Mouse (Mus musculus): ENCODE measurements around the gene Gatd1. TPM values are rescaled to one million over a fixed set of nuclear protein-coding genes. Genes with fewer than 3 reads are reported as not detected.
"Not testable (repeated sequence)": the region's sequence is repeated elsewhere in the genome, so short reads cannot be mapped to it uniquely, and the experiment has no call there.

Gene Gatd1
- polyA plus RNA-seq, 1 experiment from 2014 or later, result 60.6 TPM

DNA sequence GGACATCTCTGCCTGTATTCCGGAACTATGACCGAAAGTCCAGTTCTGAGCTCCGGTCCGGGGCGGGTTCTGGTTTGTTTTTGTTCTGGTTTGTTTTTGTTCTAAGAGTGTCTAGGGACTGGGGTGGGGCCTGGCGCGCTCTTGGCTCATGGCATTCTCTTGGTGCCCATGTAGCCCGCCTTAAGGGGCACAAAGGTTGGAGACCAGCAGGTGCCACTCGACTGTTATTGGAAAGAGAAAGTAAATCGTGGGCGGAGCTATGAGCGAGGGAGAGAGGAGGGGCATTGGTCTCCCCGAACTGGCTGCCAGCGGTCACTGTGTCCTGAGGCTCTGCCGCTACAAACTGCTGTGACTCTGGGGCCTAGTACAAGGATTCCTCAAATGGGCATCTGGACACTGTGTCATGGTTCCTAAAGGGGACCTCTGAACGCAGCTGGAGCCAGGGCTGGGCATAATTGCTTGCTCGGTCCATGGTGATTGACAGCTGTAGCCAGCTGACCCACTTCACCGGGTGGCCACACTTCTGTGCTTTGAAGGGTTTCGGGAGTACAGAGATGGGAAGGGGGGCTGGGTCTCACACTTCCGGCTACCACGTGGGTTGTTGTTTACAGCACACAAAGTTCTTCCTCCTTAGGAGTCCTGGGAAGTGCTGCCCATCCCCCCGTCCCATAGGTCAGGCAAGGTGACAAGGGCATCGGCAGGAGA, 41.8 kb upstream of the Gatd1 start:
- 1% methylated on average over 23 of the region's 23 CpGs for WGBS
- peak overlapping the region; percentile 66; the same call in 1 of the 2 replicates for H3K27ac ChIP-seq
- ATAC-seq (ENCODE audit: insufficient number of reproducible peaks, insufficient read depth, low FRiP score, low TSS enrichment, low read depth), result peak; percentile 21

DNA sequence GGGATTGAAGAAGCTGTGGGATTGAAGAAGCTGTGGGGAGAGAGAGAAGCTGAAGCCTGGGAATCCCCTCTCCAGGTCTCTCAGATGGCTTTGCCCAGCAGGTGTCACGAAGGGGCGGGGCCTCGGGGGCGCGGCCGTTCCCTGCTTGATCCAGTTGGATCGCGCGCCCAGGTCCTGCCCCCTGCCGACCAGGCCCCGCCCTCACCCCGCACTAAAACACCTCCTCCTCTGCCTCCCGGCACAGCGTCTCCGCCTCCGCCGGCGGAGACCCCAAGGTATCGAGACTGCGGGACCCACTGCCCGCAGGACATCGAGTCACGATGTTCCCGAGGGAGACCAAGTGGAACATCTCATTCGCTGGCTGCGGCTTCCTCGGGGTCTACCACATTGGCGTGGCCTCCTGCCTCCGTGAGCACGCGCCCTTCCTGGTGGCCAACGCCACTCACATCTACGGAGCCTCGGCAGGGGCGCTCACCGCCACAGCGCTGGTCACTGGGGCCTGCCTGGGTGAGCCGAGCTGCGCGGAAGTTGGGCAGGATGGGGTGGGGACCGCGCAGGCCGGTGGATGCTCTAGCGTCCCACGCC, 41.1 kb upstream of the Gatd1 start, which contains the start of gene Pnpla2:
Gene Pnpla2, plus strand, starts transcription at position 232 of the 585 bp plus-strand sequence.
- H3K36me3 ChIP-seq, result peaks cover 31% of the 10 kb centered on the region
- under 1% methylated on average over 45 of the region's 45 CpGs for WGBS
- H3K4me2 ChIP-seq, result peak within 1 kb of the TSS; percentile 98
- H3K9me3 ChIP-seq, result no peaks in the 10 kb centered on the region
- peaks cover 27% of the 10 kb centered on the region for H3K27me3 ChIP-seq
- H3K27ac ChIP-seq, result peak within 1 kb of the TSS; percentile 66; the same call in 1 of the 2 replicates
- peaks cover 17% of the 10 kb centered on the region for H3K4me1 ChIP-seq (replicated peaks)
- peak; percentile 74 for ATAC-seq (ENCODE audit: insufficient number of reproducible peaks, insufficient read depth, low FRiP score, low TSS enrichment, low read depth)
- H3K4me3 ChIP-seq (replicated peaks), result peak within 1 kb of the TSS; percentile 61
- H3K9ac ChIP-seq (replicated peaks), result peak within 1 kb of the TSS; percentile 66

More for the DNA sequence above, 41.8 kb upstream of the Gatd1 start:
- peaks cover 24% of the 10 kb centered on the region for H3K36me3 ChIP-seq
- peaks cover 17% of the 10 kb centered on the region for H3K4me1 ChIP-seq (replicated peaks)
- peak overlapping the region; percentile 61 for H3K4me3 ChIP-seq (replicated peaks)
- peak overlapping the region; percentile 66 for H3K9ac ChIP-seq (replicated peaks)
- no peaks in the 10 kb centered on the region for H3K9me3 ChIP-seq
- peak overlapping the region; percentile 98 for H3K4me2 ChIP-seq
- H3K27me3 ChIP-seq, result peaks cover 34% of the 10 kb centered on the region

DNA sequence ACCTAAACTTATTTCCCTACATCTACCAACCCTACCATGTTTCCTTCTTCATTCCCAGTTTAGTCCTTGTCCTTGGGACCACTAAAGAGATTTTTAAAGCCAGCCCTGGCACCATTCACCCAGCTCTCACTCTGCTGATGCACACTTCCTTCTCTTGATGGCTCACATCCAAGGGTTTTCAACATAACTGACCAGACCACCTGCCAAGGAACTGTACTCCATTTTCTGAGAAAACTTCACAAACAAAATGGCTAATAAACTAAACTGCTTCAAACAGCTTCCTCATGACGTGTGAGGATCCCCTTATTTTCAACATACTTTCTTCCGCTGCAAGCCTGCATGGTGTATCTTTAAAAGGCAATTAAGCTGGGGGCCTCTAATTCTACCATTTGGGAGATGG, 39.7 kb upstream of the Gatd1 start:
- H3K9ac ChIP-seq (replicated peaks), result no peak overlapping the region
- H3K4me3 ChIP-seq (replicated peaks), result no peak overlapping the region
- peaks cover 13% of the 10 kb centered on the region for H3K27me3 ChIP-seq
- no peak overlapping the region for H3K27ac ChIP-seq
- H3K4me2 ChIP-seq, result no peak overlapping the region
- H3K9me3 ChIP-seq, result no peaks in the 10 kb centered on the region
- peaks cover 38% of the 10 kb centered on the region for H3K36me3 ChIP-seq
- H3K4me1 ChIP-seq (replicated peaks), result peaks cover 18% of the 10 kb centered on the region
- WGBS, result 71% methylated on average over 2 of the region's 2 CpGs
- ATAC-seq (ENCODE audit: insufficient number of reproducible peaks, insufficient read depth, low FRiP score, low TSS enrichment, low read depth), result no peak

DNA sequence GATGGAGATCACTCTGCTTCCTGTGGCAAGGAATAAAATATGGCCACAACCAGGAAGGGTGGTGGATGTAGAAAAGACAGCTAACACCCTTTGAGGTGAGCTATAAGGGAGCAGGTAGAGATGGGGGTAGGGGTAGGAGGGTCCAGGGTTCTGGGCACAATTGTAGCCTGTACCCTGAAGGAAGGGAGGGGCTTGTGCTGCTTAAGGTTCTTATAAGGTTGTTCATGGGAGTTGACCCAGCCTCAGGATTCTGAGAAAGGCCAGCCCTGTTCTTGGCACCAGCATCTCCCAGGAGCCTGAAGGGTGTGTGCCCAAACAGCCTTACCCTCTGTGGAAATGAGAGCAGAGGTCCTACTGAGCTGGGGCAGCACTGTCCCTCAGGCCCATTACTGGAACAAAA, 38.0 kb upstream of the Gatd1 start:
- ATAC-seq (ENCODE audit: insufficient number of reproducible peaks, insufficient read depth, low FRiP score, low TSS enrichment, low read depth), result no peak
- no peak overlapping the region for H3K27ac ChIP-seq
- H3K9me3 ChIP-seq, result no peaks in the 10 kb centered on the region
- peaks cover 41% of the 10 kb centered on the region for H3K36me3 ChIP-seq
- no peak overlapping the region for H3K4me3 ChIP-seq (replicated peaks)
- H3K4me1 ChIP-seq (replicated peaks), result peaks cover 24% of the 10 kb centered on the region
- H3K9ac ChIP-seq (replicated peaks), result no peak overlapping the region
- H3K4me2 ChIP-seq, result no peak overlapping the region
- H3K27me3 ChIP-seq, result peaks cover 3% of the 10 kb centered on the region; the same call in 1 of the 2 replicates

DNA sequence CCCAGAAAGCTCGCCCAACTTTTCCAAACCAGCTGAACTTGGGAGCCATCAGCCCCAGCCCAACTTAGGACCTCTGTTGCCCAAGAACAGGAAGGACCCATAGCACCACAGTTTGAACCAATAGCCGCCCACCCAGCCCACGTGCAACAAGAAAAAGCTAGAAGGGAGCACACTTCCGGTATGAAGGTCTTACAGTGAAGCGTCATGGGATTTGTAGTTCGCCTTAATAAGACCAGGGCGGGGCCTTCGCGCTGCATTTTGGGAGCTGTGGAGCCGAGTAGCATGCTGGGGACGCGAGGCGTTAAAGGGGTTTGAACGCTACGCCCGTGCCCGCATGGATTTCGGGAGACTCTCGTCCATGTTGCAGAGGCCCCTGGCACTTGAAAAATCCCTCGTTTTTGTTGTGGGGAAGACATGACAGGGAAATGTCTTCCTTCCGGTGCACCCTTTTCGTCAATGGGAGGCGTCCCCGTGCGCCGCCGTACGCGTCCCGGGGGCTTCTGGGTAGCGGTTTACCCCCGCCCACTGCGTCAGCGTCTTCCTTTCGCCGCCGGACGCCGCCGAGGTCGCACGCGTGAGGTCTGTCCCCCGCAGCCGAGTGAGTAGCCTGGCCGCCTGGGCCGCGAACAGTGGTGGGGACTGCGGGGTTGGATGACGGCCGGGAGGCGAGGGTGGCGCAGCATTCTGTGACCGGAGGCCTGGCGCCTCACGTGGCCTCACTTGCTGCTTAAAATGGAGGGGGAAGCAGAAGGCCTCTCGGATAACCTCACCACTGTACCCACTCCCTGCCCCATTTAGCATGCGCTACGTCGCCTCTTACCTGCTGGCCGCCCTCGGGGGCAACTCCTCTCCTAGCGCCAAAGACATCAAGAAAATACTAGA, 33.4 kb upstream of the Gatd1 start, which contains the start of gene Rplp2:
Gene Rplp2, plus strand, starts transcription at position 261 of the 882 bp plus-strand sequence.
- Histone ChIP-seq H3K27ac (peak within 1 kb of the TSS; percentile 64), H3K9me3 (no peaks in the 10 kb centered on the region), H3K9ac (replicated peaks) (peak within 1 kb of the TSS; percentile 95), H3K36me3 (peaks cover 40% of the 10 kb centered on the region), H3K4me1 (replicated peaks) (peaks cover 26% of the 10 kb centered on the region), H3K27me3 (no peaks in the 10 kb centered on the region), H3K4me3 (replicated peaks) (peak within 1 kb of the TSS; percentile 88), H3K4me2 (peak within 1 kb of the TSS; percentile 79)
- ATAC-seq (ENCODE audit: insufficient number of reproducible peaks, insufficient read depth, low FRiP score, low TSS enrichment, low read depth), result peak; percentile 85
- WGBS, result under 1% methylated on average over 63 of the region's 63 CpGs

DNA sequence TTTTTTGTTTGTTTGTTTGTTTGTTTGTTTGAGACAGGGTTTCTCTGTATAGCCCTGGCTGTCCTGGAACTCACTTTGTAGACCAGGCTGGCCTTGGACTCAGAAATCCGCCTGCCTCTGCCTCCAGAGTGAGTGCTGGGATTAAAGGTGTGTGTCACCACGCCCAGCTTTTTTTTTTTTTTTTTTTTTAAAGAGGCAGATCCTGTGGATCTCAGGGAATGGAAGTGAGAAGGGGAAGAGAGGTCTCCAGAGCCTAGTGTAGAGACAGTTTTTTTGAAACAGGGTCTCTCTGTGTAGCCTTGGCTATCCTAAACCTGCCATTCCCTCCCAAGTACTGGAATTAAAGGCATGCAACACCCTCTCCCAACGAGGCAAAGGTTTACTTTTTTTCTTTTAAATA, 32.4 kb upstream of the Gatd1 start:
- H3K9ac ChIP-seq (replicated peaks); ATAC-seq (ENCODE audit: insufficient number of reproducible peaks, insufficient read depth, low FRiP score, low TSS enrichment, low read depth); H3K27me3 ChIP-seq; H3K27ac ChIP-seq; H3K4me3 ChIP-seq (replicated peaks); H3K4me2 ChIP-seq; H3K9me3 ChIP-seq: not testable (repeated sequence)
- 77% methylated on average over 3 of the region's 3 CpGs for WGBS
- Histone ChIP-seq H3K4me1 (replicated peaks) (peaks cover 33% of the 10 kb centered on the region), H3K36me3 (peaks cover 39% of the 10 kb centered on the region)

DNA sequence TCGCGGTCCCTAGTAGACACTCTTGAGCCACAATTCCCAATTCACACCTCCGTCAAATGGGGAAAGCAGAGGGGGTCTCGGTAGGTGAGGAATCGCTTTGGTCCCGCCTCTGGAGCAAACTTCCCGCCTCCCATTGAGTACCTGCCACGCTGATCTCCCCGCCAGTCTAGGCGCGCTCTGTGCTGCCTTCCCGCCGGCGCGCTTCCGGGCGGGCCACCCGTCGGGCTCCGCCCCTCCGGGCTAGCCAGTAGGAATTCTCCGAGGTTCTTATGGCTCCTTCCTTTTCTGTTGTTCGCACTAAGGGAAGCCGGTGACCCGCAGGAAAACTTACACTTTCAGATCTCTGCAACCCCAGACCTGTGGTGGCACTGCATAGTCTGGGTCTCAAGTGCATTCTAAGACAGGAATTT, 29.9 kb upstream of the Gatd1 start, which contains the start of gene Pidd1:
Gene Pidd1, minus strand, starts transcription at position 198 of the 410 bp plus-strand sequence.
- peak within 1 kb of the TSS; percentile 88 for H3K4me2 ChIP-seq
- peak within 1 kb of the TSS; percentile 48 for H3K4me3 ChIP-seq (replicated peaks)
- peak within 1 kb of the TSS; percentile 78 for H3K27ac ChIP-seq
- H3K9me3 ChIP-seq, result no peaks in the 10 kb centered on the region
- no peaks in the 10 kb centered on the region for H3K27me3 ChIP-seq
- peak within 1 kb of the TSS; percentile 68 for H3K9ac ChIP-seq (replicated peaks)
- WGBS, result under 1% methylated on average over 25 of the region's 25 CpGs
- ATAC-seq (ENCODE audit: insufficient number of reproducible peaks, insufficient read depth, low FRiP score, low TSS enrichment, low read depth), result 0 out of 2 replicates have a peak, but pooled peaks have one; percentile 33
- H3K36me3 ChIP-seq, result peaks cover 39% of the 10 kb centered on the region
- peaks cover 39% of the 10 kb centered on the region for H3K4me1 ChIP-seq (replicated peaks)

DNA sequence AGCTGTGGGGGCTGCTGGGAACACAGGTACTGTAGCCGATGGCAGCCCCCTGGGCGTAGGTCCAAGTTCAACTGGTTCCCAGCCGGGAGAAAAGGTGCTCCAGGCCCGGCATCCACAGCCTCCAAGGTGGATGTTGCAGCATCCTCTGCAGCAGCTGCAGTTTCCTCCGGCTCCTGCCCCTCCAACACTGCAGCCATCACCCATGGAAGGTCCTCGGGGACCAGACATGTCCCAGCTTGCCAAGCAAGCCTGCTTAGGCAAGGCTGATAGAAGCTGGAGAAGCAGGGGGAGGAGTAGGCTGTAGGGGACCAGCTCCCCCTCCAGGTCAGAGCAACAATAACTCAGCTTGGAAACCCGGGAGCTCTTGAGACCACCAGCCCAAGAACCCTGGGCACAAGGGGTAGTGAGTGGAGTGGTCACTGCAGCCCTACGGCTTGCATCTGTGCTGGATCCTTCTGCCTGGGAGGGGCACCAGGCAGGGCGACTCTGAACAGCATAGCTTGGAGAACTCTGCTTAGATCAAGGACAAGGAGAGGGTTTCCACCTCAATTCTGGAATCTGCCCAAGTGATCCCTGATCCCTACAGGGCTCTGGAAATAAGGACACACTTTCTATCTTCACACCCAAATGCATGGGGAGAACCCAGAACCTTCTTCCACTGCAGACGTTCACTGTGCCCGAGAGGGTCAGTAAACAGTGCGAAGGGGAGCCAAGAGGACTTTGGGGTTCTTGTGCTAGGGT, 29.3 kb upstream of the Gatd1 start:
- peak overlapping the region; percentile 88 for H3K4me2 ChIP-seq

DNA sequence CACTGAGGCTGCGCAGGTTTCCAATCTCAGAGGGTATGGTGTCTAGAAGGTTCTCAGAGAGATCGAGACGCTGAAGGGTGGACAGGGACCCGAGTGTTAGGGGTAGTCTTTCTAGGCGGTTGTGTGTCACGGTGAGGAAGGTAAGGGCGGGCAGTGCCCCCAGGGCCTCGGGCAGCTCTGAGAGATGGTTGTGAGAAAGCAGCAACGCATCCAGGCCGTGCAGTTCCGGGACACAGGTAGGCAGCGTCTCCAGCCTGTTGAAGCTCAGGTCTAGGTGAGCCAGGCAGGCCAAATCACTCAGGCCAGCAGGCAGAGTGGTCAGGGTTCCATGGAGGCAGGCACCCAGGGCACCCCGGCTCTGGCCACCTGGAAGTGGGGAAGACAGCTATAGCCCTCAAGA, 28.3 kb upstream of the Gatd1 start:
- Histone ChIP-seq H3K27me3 (no peaks in the 10 kb centered on the region), H3K27ac (no peak overlapping the region), H3K4me2 (peak overlapping the region; percentile 88), H3K9ac (replicated peaks) (peak overlapping the region; percentile 68), H3K9me3 (no peaks in the 10 kb centered on the region), H3K4me3 (replicated peaks) (peak overlapping the region; percentile 48; the same call in 1 of the 2 replicates), H3K4me1 (replicated peaks) (peaks cover 32% of the 10 kb centered on the region), H3K36me3 (peaks cover 45% of the 10 kb centered on the region)
- 89% methylated on average over 13 of the region's 13 CpGs for WGBS
- no peak for ATAC-seq (ENCODE audit: insufficient number of reproducible peaks, insufficient read depth, low FRiP score, low TSS enrichment, low read depth)

More for the DNA sequence above, 29.3 kb upstream of the Gatd1 start:
- Histone ChIP-seq H3K9ac (replicated peaks) (peak overlapping the region; percentile 68), H3K9me3 (no peaks in the 10 kb centered on the region), H3K27ac (peak overlapping the region; percentile 78), H3K27me3 (no peaks in the 10 kb centered on the region), H3K36me3 (peaks cover 39% of the 10 kb centered on the region), H3K4me3 (replicated peaks) (peak overlapping the region; percentile 48), H3K4me1 (replicated peaks) (peaks cover 34% of the 10 kb centered on the region)
- peak; percentile 0; the same call in 1 of the 2 replicates for ATAC-seq (ENCODE audit: insufficient number of reproducible peaks, insufficient read depth, low FRiP score, low TSS enrichment, low read depth)
- WGBS, result 25% methylated on average over 12 of the region's 12 CpGs

DNA sequence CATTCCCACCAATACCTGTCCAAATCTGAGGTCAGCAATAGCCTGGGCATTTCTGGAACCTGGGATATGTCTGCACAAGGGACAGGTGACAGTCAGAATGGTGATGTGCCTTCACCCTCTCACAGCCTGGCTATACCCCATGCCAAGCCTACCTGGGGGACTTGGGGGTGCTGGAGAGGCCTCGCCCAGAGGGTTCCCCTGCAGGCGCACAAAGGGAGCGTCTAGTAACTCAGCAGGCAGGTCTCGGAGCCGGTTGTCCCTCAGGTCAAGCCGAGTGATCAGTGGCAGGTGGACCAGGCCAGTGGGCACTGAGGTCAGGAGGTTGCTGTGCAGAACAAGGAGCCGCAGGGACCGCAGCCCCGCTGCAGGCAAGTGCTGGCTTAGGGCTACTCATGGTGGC, 27.5 kb upstream of the Gatd1 start:
- no peak overlapping the region for H3K27ac ChIP-seq
- H3K27me3 ChIP-seq, result no peaks in the 10 kb centered on the region
- peaks cover 45% of the 10 kb centered on the region for H3K36me3 ChIP-seq
- H3K9ac ChIP-seq (replicated peaks), result 0 out of 2 replicates have a peak overlapping the region, but pooled peaks have one; percentile 32
- H3K4me1 ChIP-seq (replicated peaks), result peaks cover 39% of the 10 kb centered on the region
- H3K9me3 ChIP-seq, result no peaks in the 10 kb centered on the region
- H3K4me2 ChIP-seq, result no peak overlapping the region
- no peak for ATAC-seq (ENCODE audit: insufficient number of reproducible peaks, insufficient read depth, low FRiP score, low TSS enrichment, low read depth)
- H3K4me3 ChIP-seq (replicated peaks), result no peak overlapping the region
- 91% methylated on average over 9 of the region's 9 CpGs for WGBS
